Mouse (Mus musculus) erythroid progenitor cell, adult 5-6 weeks (primary cell): Measurements from ENCODE around the gene Grip1. TPM values are rescaled to one million over a fixed set of nuclear protein-coding genes. Genes with fewer than 3 reads are reported as not detected.

Source experiments
- ATAC-seq: replicated peaks from 2 replicates; pipeline ENCODE4 v1.8.0; 2016; ENCODE audit warnings: moderate number of reproducible peaks, mild to moderate bottlenecking, moderate TSS enrichment, inconsistent platforms; ENCODE audit not compliant: poor library complexity, low FRiP score, severe bottlenecking
- total RNA-seq, 2 experiments: library from RNA; stranded (forward) in 1 of 2; stranded (reverse) in 1 of 2; fragments of 150-400 nt in 1 of 2; fragments of 186-747, 209-891 nt in 1 of 2; gene quantifications; 2 replicates each; pipeline versions ENCODE4 v1.2.3 to v1.2.4; 2015 to 2017; ENCODE audit warnings: low replicate concordance in 2 of 2

The Grip1 gene
- not detected in 2 replicates for total RNA-seq (2015; ENCODE audit: low replicate concordance)
- not detected in 2 replicates for total RNA-seq (2017; ENCODE audit: low replicate concordance)

DNA sequence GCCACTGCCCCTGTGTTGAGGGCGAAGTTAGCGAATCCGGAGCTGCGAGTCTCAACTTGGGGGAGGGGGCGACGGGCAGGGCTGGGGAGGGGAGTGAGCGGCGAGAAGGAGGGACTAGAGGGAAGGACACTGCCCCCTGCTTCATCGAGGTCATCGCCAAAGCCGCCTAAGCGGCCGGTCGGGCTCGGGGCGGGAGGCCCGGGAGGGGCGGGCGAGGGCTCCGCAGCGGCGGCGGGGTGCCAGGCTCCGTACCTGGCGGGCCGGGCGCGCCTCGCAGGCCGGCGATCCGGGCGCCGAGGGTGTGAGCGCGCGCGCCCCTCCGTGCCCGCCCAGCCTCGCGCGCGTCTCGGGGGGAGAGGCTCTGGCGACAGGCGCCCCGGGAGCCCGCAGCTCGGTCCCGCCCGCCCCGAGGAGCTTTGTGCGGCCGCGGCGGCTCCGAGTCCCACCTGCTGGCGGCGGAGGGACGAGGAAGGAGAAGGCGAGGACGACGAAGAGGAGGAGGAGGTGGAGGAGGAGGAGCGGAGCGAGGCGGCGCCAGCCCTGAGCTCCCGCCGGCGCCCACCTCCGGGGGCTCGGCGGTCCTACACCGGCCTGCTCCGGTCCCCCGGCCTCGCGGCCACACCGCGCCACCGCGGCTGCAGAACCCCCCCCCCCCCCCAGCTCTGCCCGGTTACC lies at the start of gene Grip1:
Gene Grip1 (plus strand): TSS at position 400 of the 675 bp plus-strand sequence.
- no peak for ATAC-seq

DNA sequence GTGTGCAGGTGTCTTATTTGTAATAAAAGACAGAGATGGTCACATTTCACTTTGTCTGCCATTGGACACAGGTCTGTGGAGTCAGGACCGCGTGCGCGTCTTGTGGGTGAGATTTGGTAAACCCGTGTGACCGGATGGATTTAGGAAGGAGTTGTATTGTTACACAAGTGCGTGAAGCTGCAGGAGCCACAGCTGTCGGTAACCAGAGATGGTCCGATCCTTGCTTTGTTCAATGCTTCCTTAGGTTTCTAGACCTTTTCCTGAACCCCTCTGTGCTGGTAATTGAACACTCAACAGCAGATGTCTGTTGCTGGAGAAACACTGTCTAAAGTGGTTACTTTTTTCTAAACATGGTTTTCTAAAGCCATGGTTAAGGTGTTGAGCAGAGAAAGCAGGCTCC lies 48.5 kb upstream of the Grip1 start:
- no peak for ATAC-seq

GRCm38 (mm10) chr10:119405612-119406011 lies 48.0 kb upstream of the Grip1 start:
- ATAC-seq, result no peak

- ATAC-seq, result no peak
Measured at GRCm38 (mm10) chr10:119408327-119408726, 45.3 kb upstream of the Grip1 start.

GRCm38 (mm10) chr10:119413238-119413637 lies 40.4 kb upstream of the Grip1 start:
- ATAC-seq, result no peak

DNA sequence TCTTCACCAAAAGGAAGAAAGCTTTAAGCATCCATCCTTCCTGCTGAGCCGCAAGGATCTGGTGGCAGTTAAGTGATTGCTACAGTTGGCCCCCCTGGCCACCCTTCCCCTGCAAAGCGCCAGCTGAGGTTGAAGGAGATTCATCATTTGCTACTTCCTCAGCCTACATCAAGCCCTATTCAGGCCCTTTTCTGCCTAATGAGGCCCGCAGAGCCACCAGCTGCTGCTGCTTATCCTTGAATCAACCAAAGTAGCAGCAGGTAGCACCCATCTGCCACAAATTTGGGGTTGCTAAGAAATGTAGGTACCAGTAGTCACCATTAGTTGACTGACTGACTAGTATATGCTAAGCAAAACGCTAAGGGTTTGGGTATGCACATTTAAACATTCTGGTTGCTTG lies 38.5 kb upstream of the Grip1 start:
- ATAC-seq, result no peak

DNA sequence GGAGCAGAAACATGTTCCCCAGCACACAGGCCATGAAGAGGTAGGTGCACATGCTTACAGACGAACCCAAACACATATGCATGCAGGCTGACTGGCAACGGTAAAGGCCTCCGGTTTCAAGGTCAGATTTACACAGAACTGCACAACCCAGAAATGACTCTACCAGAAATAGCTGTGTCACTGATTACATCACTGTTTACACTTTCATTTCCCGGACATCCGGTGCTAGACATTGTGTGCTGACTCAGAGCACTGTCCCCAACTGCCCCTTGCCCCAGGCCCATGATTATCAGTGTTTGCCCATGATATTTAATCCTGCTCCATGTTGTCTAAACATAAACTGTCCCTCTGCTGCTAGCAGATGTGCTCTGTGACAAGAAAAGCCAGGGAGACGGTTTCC lies 32.2 kb upstream of the Grip1 start:
- ATAC-seq, result no peak

DNA sequence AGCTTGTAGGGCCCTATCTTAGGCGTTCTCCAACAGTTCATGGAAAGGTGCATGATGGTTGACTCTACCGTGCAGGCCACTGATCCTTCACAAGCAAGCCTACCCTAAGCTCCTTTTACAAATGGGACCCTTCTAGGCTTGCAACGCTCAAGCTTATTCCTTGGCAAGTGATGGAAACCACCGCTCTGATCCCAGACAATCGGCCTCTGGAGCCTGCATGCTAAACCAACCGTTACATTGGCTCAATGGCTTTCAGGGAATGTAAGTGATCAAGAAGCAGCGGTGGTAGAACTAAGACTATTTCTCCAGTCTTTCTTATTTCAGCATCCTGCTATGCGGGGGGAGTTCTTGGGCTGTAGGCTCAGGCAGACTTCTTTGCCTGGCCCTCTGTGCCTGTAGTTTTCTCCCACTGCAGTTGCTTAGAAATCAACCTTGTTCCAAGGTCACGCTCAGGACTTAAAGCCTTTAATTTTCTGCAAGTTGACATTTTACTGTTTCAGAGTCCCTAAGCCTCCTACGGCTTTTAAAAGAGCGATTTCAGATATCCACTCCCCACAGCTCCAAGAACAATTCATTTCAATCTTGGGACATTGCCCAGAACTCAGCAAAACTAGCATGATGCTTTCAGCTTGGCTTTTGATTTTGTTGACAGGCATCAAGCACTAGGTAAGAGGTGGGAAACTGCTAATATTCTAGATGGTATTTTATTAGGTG lies 29.7 kb upstream of the Grip1 start:
- no peak for ATAC-seq

DNA sequence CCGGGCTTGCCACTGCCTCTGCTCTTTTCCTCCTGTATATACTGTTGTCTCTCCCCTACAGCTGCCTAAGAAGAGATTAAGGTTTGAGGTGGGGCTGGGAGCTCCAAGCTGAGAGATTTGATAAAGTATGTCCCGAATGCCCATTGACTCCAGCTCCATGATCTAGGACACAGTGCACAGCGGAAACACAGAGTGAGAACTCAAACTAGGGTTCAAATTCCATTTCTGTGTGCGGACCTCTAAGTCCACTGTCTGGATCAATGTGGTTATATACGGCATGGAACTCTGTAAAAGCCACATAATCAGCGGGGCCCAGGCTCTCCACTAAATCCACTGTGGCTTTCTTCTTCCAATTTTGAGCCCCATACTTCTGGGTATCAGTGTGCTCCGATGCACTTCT lies 26.0 kb upstream of the Grip1 start:
- no peak for ATAC-seq

DNA sequence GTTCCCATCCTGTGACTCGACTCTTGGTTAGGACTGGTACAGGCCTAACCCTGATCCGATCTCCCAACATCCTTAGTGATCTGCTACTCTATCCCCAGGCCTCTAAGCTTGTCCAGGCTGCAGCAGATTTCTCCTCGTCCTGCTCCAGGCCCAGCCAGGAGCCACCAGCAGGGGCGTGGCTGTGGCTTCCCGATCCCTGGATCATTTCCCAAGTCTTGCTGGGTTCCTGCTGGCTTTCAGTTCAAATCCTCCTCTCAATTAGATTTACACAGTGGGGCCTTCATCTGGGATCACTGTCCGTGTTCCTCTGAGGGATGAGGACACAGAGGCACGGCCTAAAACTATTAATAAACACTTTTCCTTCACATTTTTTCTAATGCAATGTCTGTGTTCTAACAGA lies 25.5 kb upstream of the Grip1 start:
- ATAC-seq, result no peak

DNA sequence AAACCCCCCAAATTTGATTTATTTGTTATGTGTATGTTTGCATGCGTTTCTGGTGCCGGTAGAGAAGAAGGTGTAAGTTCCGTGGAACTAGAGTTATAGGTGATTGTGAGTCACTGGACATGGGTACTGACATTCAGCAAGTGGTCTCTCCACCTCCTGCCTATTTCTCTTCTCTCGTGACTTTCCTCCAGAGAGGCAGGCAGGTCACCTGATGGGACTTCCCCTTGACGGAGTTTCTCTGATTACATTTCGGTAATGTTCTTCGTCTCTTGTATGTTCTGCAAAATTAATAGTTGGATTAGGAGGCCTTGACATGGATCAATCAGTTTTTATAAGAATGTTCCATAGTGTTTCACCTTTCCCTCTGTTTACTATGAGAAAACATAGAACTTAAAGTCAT lies 23.4 kb upstream of the Grip1 start:
- ATAC-seq, result no peak

- ATAC-seq, result no peak
Measured at GRCm38 (mm10) chr10:119431801-119432200, 21.8 kb upstream of the Grip1 start.

DNA sequence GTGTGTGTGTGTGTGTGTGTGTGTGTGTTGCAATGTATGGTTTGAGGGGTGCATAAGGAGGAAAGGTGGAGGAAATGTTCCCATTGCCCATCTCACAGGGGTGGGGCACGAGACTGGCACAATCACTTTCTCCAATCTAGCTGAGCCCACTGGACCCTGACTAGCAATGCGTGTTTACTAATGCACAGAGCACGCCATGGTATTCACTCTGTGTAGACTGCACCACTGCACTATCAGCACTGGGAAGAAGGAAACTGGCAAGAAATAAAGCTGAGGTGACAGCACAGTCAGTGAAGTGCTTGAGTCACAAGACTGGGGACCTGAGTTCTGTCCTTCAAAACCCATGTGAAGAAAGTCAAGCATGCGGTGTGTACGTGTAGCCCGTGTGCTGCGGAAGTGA lies 17.8 kb upstream of the Grip1 start:
- no peak for ATAC-seq

DNA sequence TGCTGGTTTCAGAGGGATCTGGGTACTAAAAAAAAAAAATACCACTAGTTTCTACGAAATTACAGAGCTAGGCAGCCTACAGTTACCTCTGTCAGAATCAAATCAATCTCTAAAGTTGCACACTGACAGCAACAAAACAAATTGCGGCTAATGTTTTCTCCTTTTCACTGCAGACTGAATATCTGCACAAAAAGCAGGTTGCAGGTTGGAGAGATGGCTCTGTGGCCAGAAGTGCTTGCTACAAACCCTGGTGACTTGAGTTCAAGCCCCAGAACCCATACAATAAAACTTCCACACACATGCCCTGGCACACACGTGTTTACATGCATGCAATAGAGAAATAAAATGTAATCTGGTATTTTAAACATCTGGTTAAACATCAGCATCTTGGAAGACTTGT lies 16.3 kb upstream of the Grip1 start:
- no peak for ATAC-seq

DNA sequence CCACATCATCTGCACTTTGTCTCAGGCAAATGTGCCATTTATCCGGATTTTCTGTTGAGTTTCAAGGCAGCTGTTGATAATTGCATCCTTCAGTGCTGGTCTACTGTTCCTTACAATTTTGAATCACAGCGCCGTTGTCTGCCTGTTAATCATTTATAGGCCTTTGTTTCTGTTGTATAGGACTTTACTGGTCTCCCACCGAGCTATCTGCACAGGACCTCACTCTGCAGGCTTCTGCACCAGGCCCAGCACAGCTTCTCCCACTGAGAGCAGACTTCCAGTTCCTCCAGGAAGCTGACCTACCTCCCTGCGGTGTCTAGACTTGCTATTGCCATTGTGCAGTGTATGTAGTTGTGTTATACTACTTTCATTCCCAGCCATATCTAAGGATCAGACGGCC lies 11.9 kb upstream of the Grip1 start:
- no peak for ATAC-seq

DNA sequence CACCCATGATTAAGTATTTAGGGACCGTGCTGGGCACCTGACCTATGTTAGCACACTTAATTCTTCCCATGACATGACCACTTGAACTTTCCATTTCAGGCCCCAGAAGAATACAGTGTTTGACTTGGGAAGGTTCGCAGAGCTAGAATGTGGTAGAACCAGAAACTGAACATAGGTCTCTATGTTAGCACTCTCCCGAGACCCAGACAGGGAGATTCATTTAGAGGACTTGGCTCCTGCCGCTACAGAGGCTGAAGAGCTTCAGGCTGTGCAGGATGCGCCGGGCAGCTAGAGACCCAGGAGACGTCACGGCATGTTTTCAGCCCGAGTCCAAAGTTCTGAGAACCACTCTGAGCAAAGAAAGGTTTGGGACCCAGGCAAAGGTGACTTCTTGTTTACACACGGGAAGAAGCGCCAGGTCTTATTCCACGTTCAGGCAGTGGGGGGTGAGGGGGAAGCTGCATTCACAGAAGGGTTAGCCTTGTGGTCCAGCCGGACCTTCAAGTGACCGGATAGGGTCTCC lies 6.2 kb upstream of the Grip1 start:
- no peak for ATAC-seq

- ATAC-seq, result no peak
Measured at GRCm38 (mm10) chr10:119447930-119448329, 5.7 kb upstream of the Grip1 start.

GRCm38 (mm10) chr10:119452698-119453097 lies 932 bp upstream of the Grip1 start:
- no peak for ATAC-seq

GRCm38 (mm10) chr10:119454106-119454667 lies 557 bp downstream of the Grip1 start:
- ATAC-seq, result no peak

GRCm38 (mm10) chr10:119454668-119455542 lies 1.3 kb downstream of the Grip1 start:
- no peak for ATAC-seq
